Mouse (Mus musculus): ENCODE measurements around the gene Uchl5. TPM values are rescaled to one million over a fixed set of nuclear protein-coding genes. Genes with fewer than 3 reads are reported as not detected.

Gene Uchl5
- polyA plus RNA-seq, 1 experiment = 4.8 TPM

DNA sequence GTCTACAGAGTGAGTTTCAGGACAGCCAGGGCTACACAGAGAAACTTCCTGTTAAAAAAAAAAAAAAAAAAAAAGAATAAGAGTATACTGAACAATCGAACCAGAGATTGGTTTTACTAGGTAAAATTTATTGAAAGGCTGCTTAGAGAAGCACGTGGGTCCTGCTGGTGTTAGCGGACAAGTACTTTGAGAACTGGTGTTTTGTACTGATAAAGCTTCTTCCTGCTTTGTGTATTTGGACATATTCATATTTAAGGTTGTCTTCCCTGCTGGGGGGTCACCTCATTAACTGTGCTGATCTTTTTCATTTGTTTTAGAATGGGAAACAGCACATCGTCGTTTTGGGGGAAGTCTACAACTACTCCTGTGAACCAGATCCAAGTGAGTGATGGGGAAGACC is 35.7 kb upstream of the Uchl5 start:
- 77% methylated on average over 5 of the region's 5 CpGs for WGBS
- DNase-seq = no peak
- TF ChIP-seq CTCF (IDR thresholded peaks at IDR 0.05; ENCODE audit: insufficient read depth, low read length) (no peak), POLR2A (IDR thresholded peaks at IDR 0.05; ENCODE audit: borderline replicate concordance, extremely low read depth, low read depth, low read length) (no peak)
- H3K4me1 ChIP-seq (ENCODE audit: control insufficient read depth, insufficient read depth, low read length) = no peaks in the 10 kb centered on the region
- H3K4me3 ChIP-seq (replicated peaks; ENCODE audit: extremely low read depth, low read depth, low read length) = no peak overlapping the region

DNA sequence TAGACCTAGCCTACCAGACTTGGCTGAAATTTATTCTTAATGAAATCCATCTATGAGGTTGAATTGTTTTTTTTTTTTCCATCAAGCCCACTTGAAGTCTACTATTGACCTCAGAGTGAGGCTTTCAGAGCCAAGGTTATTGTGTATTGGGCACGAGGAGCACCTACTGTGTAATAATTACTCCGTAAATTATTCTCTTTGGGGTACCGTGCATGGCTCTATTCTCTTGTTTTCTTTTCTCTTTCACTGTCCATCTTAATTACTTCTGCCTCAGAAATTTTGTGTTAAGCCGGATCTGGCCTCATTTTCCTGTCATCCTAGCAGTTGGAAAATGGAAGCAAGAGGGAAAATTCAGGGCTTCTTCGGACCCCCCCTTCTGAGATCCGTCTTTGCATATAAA is 34.9 kb upstream of the Uchl5 start:
- TF ChIP-seq CTCF (IDR thresholded peaks at IDR 0.05; ENCODE audit: insufficient read depth, low read length) = no peak
- 92% methylated on average over 6 of the region's 6 CpGs for WGBS
- Histone ChIP-seq H3K4me1 (ENCODE audit: control insufficient read depth, insufficient read depth, low read length) (no peaks in the 10 kb centered on the region), H3K4me3 (replicated peaks; ENCODE audit: extremely low read depth, low read depth, low read length) (no peak overlapping the region)
- no peak for DNase-seq

DNA sequence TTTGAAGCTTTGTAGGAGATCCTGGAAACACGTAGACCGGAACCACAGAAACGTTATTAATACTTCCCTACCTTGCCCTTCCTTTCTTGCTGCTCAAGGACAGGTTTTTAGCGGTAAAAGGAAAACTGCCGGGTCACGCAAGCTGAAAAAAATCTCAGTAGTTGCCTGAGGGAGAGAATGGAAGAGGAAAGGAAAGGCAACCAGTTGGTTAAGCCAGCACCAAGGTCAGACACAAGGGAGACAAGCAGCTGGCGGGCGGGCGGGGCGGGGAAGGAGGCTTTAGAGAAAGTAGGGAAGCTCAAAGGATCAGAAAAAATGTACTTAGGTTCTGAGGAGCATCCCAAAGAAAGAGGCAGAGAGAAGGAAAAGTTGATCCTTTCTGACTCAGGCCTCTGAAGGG is 31.2 kb upstream of the Uchl5 start:
- 90% methylated on average over 10 of the region's 10 CpGs for WGBS
- no peak for DNase-seq
- no peaks in the 10 kb centered on the region for H3K4me1 ChIP-seq (ENCODE audit: control insufficient read depth, insufficient read depth, low read length)
- TF ChIP-seq CTCF (IDR thresholded peaks at IDR 0.05; ENCODE audit: insufficient read depth, low read length) (no peak), POLR2A (IDR thresholded peaks at IDR 0.05; ENCODE audit: borderline replicate concordance, extremely low read depth, low read depth, low read length) (no peak)
- no peak overlapping the region for H3K4me3 ChIP-seq (replicated peaks; ENCODE audit: extremely low read depth, low read depth, low read length)

DNA sequence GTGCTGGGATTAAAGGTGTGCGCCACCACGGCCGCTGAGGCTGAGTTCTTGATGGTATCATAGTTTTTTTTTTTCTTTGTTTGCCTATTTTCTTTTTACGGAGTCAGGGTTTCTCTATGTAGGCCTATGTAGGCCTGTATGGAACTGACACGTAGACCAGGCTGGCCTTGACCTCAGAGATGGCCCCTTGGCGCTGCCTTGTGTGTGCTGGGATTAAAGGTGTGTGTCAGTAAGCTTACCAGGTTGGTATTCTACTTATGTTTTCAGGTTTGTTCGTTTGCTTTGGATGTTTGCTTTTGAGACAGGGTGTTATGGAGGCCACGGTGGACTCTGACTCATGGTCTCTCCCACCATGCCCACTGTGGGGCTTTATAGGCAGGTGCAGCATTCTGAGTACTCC is 14.9 kb upstream of the Uchl5 start:
- Histone ChIP-seq H3K4me1 (ENCODE audit: control insufficient read depth, insufficient read depth, low read length) (no peaks in the 10 kb centered on the region), H3K4me3 (replicated peaks; ENCODE audit: extremely low read depth, low read depth, low read length) (no peak overlapping the region)
- 89% methylated on average over 8 of the region's 8 CpGs for WGBS
- TF ChIP-seq POLR2A (IDR thresholded peaks at IDR 0.05; ENCODE audit: borderline replicate concordance, extremely low read depth, low read depth, low read length) = no peak
- TF ChIP-seq CTCF (IDR thresholded peaks at IDR 0.05; ENCODE audit: insufficient read depth, low read length) = no peak
- DNase-seq = no peak

DNA sequence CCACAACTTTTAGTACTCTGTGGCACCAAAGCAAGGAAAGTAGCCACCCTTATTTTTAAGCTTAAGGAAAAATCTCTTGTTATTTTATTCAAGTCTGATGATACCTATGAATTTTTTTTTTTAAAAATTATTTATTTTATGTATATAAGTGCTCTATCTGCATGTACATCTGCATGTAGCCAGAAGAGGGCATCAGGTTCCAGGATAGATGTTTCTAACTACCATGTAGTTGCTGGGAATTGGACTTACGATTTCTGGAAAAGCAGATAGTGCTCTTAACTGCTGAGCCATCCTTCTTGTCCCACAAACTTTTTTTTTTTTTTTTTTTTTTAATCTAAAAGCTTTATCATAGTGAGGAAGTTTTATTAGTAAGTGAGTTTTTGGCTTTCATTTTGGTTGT is 12.6 kb upstream of the Uchl5 start:
- WGBS = 50% methylated on average over 1 of the region's 1 CpGs
- TF ChIP-seq POLR2A (IDR thresholded peaks at IDR 0.05; ENCODE audit: borderline replicate concordance, extremely low read depth, low read depth, low read length) (no peak), CTCF (IDR thresholded peaks at IDR 0.05; ENCODE audit: insufficient read depth, low read length) (no peak)
- DNase-seq = no peak

DNA sequence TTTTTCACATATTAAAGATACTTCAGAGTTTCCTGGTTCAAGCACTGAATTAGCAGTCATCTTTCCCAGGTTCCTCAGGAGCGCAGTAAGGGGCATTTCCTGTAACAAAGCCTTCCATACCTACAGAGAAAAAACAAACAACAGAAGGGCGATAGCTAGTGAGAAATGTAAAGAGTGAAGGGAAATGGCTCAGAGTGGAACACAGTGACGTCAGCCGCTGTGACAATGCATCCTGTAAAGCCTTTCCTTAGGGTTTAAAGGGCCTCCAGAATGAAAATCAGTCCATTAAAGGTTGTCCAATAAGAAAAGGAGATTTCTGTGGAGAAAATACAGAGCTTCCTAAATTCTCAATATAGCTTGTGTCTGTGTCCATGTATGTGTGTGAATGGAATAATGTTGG is 11.3 kb upstream of the Uchl5 start:
- WGBS = 71% methylated on average over 4 of the region's 4 CpGs
- TF ChIP-seq POLR2A (IDR thresholded peaks at IDR 0.05; ENCODE audit: borderline replicate concordance, extremely low read depth, low read depth, low read length) (no peak), CTCF (IDR thresholded peaks at IDR 0.05; ENCODE audit: insufficient read depth, low read length) (no peak)
- Histone ChIP-seq H3K4me3 (replicated peaks; ENCODE audit: extremely low read depth, low read depth, low read length) (no peak overlapping the region), H3K4me1 (ENCODE audit: control insufficient read depth, insufficient read depth, low read length) (peaks cover 10% of the 10 kb centered on the region)
- no peak for DNase-seq

More for the DNA sequence above, 12.6 kb upstream of the Uchl5 start:
- Histone ChIP-seq H3K4me1 (ENCODE audit: control insufficient read depth, insufficient read depth, low read length) (no peaks in the 10 kb centered on the region), H3K4me3 (replicated peaks; ENCODE audit: extremely low read depth, low read depth, low read length) (no peak overlapping the region)

DNA sequence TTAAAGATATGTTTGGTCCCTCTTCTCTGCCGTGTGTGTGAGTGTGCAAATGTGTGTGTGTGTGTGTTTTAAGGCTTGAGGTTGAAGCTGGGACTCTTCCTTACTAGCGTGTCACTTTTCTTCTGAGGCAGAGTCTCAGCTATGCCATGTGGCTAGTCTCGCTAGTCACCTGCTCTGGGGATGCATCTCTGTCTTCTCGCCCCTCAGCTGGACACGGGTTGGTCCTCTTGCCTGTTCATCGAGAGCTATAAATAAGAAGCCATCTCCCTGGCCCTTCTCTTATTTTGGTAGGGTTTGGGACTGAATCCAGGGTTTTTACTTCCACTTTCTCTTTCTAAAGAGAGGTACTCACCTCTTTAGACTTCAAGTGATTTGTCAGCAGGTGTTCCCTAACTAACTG is 10.8 kb upstream of the Uchl5 start:
- peaks cover 10% of the 10 kb centered on the region for H3K4me1 ChIP-seq (ENCODE audit: control insufficient read depth, insufficient read depth, low read length)
- no peak for TF ChIP-seq POLR2A (IDR thresholded peaks at IDR 0.05; ENCODE audit: borderline replicate concordance, extremely low read depth, low read depth, low read length)
- no peak for TF ChIP-seq CTCF (IDR thresholded peaks at IDR 0.05; ENCODE audit: insufficient read depth, low read length)
- 74% methylated on average over 6 of the region's 6 CpGs for WGBS
- H3K4me3 ChIP-seq (replicated peaks; ENCODE audit: extremely low read depth, low read depth, low read length) = no peak overlapping the region
- DNase-seq = no peak

DNA sequence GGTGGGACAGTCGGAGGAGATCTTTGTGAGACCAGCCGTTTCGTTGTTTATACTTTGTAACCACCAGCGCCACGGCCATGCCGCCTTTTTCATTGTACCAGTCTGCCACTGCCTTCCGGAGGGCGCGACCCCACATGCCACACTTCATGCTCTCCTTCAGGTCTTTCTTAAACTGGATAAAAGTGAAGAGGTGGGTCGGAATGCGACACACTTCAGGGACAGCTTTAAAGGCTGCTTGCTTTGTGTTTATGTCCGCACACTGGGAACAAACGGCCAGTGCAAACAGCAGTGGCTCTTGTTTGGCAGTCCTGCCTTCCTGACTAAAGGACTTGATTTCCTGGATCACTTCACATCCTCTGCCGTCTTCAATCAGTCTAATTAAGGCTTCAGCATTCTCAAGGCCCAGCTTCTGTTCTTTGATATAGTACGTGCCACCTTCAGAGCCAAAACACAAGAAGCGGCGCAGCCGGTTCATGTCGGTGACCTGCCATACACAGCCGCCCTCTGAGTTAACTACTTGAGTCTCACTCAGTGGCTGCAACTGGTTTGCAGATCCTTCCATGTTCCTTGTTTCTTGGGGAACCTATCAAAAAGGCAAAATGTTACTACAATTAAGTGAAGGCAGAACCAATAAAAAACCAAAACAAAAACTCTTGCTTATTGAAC is 6.5 kb upstream of the Uchl5 start:
- H3K4me1 ChIP-seq (ENCODE audit: control insufficient read depth, insufficient read depth, low read length) = peaks cover 10% of the 10 kb centered on the region
- peak; percentile 36 for DNase-seq
- TF ChIP-seq CTCF (IDR thresholded peaks at IDR 0.05; ENCODE audit: insufficient read depth, low read length) (no peak), POLR2A (IDR thresholded peaks at IDR 0.05; ENCODE audit: borderline replicate concordance, extremely low read depth, low read depth, low read length) (no peak)
- 33% methylated on average over 20 of the region's 20 CpGs for WGBS
- peak overlapping the region; percentile 62 for H3K4me3 ChIP-seq (replicated peaks; ENCODE audit: extremely low read depth, low read depth, low read length)

DNA sequence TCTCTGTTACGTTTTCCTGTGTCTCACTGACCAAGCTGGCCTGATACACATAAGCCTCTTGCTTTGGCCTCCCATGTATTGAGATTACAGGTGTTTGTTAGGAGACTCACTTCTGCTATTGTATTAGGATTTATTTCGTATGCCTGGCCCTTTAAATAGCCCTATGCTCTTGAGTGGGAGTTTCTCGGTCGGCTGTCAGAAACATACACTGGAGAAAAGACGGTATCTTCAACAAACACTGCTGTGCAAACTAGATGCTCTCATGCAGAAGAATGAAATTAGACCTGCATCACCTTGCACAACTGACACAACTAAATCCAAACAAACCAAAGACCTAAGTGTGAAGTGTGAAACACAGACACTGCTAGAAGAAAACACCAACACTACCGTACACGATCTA is 4.0 kb upstream of the Uchl5 start:
- H3K4me1 ChIP-seq (ENCODE audit: control insufficient read depth, insufficient read depth, low read length) = peaks cover 10% of the 10 kb centered on the region
- TF ChIP-seq POLR2A (IDR thresholded peaks at IDR 0.05; ENCODE audit: borderline replicate concordance, extremely low read depth, low read depth, low read length) (no peak), CTCF (IDR thresholded peaks at IDR 0.05; ENCODE audit: insufficient read depth, low read length) (no peak)
- H3K4me3 ChIP-seq (replicated peaks; ENCODE audit: extremely low read depth, low read depth, low read length) = no peak overlapping the region
- 71% methylated on average over 7 of the region's 7 CpGs for WGBS
- no peak for DNase-seq

DNA sequence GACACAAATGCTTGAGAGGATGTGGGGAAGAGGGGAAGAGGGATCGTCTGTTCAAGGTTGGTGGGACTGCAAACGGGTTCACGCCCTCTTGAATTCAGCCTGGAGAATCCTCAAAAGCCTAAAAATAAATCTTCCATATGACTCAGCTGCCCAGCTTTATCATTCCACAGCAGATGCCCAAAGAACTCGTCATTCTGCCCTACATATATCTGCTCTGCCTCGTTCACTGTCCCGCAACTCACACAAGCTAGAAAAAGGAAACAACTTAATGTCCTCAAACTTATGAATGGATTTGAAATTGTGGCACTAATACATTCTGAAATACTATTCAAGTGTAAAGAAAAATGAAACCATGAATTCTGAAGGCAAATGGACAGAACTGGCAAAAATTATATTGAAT is 3.2 kb upstream of the Uchl5 start:
- no peak for DNase-seq
- Histone ChIP-seq H3K4me1 (ENCODE audit: control insufficient read depth, insufficient read depth, low read length) (peaks cover 10% of the 10 kb centered on the region), H3K4me3 (replicated peaks; ENCODE audit: extremely low read depth, low read depth, low read length) (no peak overlapping the region)
- 74% methylated on average over 6 of the region's 6 CpGs for WGBS
- no peak for TF ChIP-seq CTCF (IDR thresholded peaks at IDR 0.05; ENCODE audit: insufficient read depth, low read length)
- TF ChIP-seq POLR2A (IDR thresholded peaks at IDR 0.05; ENCODE audit: borderline replicate concordance, extremely low read depth, low read depth, low read length) = no peak

All from lung, adult 2 months (tissue).